Mouse (Mus musculus): ENCODE measurements at regions not wholly inside any gene's neighbourhood (a gene's known extent, or its start where the extent isn't known, plus 50 kb on each side); places are given as distances from the start of the nearest gene placed in this dataset.

GRCm38 (mm10) chr12:45745697-45746096 lies 671.2 kb upstream of the Stxbp6 start:
- no peak for DNase-seq (ENCODE audit: low read depth)

DNA sequence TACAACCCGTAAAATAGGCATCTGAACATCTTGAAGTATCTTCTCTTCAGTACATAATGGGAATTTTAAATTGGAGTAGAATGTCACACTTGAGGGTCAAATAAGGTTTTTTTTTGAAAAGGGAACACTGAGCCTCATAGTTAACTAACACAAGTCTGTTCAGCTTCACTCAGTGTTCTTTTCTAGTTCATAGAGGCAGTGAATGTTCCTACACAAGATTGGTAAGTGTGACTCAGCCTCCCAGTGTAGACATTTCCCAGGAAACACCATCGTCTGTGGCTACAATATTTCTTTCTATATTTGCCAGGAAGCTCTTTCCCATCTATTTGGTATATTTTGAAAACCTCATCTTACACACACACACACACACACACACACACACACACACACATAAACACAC lies 670.1 kb upstream of the Stxbp6 start:
- no peak for DNase-seq (ENCODE audit: low read depth)

DNA sequence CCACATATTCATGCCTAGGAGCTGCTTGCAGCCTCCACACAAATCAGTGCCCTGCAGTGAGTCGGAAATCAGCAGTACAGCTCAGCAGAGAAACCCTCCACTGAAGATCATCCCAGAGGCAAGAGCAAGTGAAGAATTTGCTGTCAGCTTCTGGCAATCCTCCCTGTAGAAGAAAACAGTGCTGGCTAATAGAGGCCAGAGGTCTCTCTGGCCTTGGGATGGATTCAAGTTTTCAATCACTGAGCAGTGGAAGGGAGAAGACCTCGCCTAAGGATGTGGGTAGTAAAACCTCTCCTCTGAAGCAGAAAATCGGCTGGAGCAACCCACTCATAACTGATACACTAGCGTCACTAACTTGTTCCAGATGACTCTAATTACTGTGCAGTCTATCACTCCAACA lies 659.2 kb upstream of the Stxbp6 start:
- DNase-seq (ENCODE audit: low read depth): no peak

DNA sequence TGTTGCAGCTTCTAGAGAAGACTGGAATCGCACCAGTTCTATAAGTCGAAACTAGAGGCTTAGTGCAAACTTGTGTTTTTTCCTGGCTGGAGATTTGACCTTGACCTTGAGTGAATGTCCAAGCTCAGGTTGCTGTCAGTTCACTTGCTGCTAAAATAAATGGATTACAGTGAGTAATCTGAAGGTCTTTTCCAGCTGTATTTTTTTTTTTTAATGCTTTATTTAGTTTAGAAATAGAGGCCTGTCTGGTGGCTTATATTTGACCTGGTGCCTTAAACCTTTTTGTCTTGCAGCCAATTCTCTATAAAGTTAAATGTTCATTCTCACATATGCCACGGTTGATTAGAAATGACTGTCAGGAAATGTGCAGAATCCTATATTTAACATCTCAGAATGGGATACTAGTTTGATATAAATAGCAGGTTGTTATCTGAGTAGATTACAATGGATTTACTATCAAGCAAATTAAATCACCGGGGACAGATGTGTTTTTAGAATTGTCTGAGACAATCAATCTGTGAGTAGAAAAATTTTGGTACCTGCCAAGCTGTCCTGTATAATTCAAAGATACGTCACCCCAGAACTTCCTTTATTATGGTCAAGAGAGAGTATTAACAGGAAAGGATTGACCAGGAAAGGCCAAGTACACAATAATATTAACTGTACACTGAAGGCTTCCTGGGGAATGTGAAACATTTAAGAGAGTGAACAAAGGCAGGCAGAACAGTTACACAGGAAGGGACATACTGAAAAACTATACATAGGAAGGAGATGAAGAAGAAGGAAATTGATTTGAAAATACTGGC lies 650.3 kb upstream of the Stxbp6 start:
- no peak for DNase-seq (ENCODE audit: low read depth)

GRCm38 (mm10) chr12:45711351-45711750 lies 636.8 kb upstream of the Stxbp6 start:
- no peak for DNase-seq (ENCODE audit: low read depth)

DNA sequence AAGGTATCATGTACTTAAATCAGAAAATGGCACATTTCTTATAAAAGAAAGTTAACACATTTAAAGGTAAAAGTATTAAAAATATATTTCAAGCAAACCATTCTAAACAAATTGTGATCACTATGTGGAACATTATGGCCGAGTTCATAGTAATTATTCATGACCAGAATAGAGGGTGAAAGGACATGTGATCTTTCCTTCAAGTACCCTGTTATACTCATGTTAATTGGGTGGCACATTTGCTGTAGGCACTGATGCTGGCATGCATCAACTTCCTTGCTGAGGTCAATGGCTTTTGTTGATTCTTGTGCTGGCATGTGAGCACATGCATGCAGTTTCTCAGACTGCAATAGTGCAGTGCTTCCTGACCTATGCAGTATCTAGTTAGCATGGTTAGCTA lies 636.3 kb upstream of the Stxbp6 start:
- DNase-seq (ENCODE audit: low read depth): no peak

GRCm38 (mm10) chr12:45689291-45689690 lies 614.8 kb upstream of the Stxbp6 start:
- DNase-seq (ENCODE audit: low read depth): no peak

DNA sequence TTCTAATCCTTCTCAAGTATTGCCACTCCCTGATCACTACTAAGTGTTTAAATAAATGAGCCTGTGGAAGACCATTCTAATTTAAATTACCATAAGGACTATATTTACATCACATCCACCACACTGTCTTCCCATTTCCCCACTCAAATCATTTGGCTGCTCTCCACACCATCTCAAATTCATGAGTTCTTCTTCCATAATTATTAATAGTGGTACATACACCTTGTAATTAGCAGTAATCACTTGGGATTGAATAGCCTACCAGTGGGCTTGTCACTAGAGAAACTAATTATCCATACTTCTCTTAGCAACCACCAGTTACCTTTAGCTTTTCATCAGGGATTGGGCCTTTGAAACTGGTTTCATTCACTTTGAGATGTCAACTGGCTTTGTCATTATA lies 612.3 kb upstream of the Stxbp6 start:
- DNase-seq (ENCODE audit: low read depth): no peak

GRCm38 (mm10) chr12:45672361-45672760 lies 597.9 kb upstream of the Stxbp6 start:
- DNase-seq (ENCODE audit: low read depth): no peak

- DNase-seq (ENCODE audit: low read depth): no peak
Observed at GRCm38 (mm10) chr12:45671554-45671948, 597.0 kb upstream of the Stxbp6 start.

- DNase-seq (ENCODE audit: low read depth): no peak
Observed at GRCm38 (mm10) chr12:45670874-45671553, 596.5 kb upstream of the Stxbp6 start.

- no peak for DNase-seq (ENCODE audit: low read depth)
Observed at GRCm38 (mm10) chr12:45670246-45670873, 595.9 kb upstream of the Stxbp6 start.

DNA sequence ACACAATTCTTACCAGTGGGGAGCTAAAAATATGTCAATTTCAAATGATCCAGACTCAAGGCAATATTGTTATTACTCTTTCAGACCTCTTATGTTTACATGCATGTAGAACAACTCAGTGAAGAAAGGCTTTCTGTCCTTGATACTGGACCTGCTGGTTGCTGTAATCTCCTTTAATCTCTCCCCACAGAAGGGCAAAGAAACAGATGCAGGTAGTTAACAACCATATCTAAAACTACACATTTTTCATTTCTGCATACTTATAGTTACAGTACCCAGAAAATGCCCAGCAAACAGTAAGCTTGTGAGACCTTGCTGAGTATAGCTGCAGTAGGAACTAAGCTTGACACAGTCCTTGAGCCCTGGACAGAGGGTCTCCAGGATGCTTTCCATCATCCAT lies 585.1 kb upstream of the Stxbp6 start:
- no peak for DNase-seq (ENCODE audit: low read depth)

- no peak for DNase-seq (ENCODE audit: low read depth)
Observed at GRCm38 (mm10) chr12:45656574-45656973, 582.1 kb upstream of the Stxbp6 start.

DNA sequence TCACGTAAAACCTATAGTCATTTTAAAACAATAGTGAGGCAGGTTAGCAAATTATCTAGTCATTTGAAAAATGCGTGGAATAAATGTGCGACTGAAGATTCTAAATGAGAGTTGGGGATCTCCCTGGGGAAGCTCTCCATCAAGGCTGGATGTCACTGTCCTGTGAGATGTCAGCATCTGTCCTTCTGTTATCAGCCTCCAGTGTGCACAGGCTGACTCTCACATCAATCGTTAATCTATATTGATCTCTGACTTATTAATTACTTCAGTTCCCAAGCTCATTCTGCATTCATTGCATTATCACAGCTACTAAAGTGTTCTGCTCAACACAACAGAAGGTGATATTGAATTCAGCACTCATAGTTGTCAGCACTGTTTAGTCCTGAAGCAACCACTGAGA lies 574.1 kb upstream of the Stxbp6 start:
- DNase-seq (ENCODE audit: low read depth): no peak

DNA sequence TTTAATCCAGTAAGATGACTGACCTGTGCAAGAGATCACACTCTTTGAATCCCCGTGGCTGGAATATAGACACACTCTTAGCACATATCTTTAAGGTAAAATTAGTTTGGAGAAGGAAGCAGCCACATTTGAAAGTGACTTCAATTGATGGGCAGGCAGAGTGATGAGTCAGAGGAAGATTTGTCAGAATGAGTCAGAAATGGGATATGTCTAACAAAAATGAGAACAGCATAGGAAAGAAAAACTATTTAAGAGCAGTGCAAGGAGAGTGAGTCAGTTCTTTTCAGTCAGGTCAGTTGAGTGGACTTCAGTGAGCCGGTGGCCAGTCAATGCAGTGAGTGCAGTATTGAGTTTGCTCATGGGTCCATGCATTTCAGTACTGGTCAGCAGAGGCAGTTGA lies 569.7 kb upstream of the Stxbp6 start:
- no peak for DNase-seq (ENCODE audit: low read depth)

GRCm38 (mm10) chr12:45622830-45623229 lies 548.3 kb upstream of the Stxbp6 start:
- no peak for DNase-seq (ENCODE audit: low read depth)

- DNase-seq (ENCODE audit: low read depth): no peak
Observed at GRCm38 (mm10) chr12:45620056-45620455, 545.5 kb upstream of the Stxbp6 start.

- no peak for DNase-seq (ENCODE audit: low read depth)
Observed at GRCm38 (mm10) chr12:45614509-45615150, 540.1 kb upstream of the Stxbp6 start.

- no peak for DNase-seq (ENCODE audit: low read depth)
Observed at GRCm38 (mm10) chr12:45614074-45614473, 539.6 kb upstream of the Stxbp6 start.

DNA sequence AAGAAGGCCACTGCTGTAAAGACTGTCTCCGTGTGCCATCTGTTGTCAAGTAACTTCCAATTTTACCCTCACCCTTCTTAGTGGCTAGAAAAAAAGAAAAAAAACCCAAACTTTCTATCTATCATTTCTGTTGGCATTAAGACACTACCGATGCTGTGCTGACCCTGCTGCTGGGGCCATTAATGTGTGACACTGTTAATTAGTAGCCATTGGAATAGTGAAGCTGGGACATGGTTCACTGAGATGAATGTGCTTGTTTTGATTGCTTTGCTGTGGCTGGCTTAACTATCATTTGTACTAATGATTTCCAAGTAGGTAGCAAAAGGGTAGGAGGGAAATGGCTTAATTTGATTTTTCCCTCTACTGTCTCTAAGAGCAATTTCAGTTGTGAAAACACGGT lies 524.9 kb upstream of the Stxbp6 start:
- DNase-seq (ENCODE audit: low read depth): no peak

- no peak for DNase-seq (ENCODE audit: low read depth)
Observed at GRCm38 (mm10) chr12:45597904-45598570, 523.5 kb upstream of the Stxbp6 start.
